Mouse (Mus musculus) lung, postnatal 4 days (tissue): ENCODE results near the gene Plcb4.

Source experiments
- DNase-seq, 2 experiments: peaks; one replicate each; pipeline ENCODE4 v3.0.0; 2021

Gene Plcb4

GRCm38 (mm10) chr2:135761226-135761802 is 102.5 kb downstream of the Plcb4 start:
- no peak for DNase-seq

- no peak for DNase-seq
Measured at GRCm38 (mm10) chr2:135764706-135765105, 105.9 kb downstream of the Plcb4 start.

DNA sequence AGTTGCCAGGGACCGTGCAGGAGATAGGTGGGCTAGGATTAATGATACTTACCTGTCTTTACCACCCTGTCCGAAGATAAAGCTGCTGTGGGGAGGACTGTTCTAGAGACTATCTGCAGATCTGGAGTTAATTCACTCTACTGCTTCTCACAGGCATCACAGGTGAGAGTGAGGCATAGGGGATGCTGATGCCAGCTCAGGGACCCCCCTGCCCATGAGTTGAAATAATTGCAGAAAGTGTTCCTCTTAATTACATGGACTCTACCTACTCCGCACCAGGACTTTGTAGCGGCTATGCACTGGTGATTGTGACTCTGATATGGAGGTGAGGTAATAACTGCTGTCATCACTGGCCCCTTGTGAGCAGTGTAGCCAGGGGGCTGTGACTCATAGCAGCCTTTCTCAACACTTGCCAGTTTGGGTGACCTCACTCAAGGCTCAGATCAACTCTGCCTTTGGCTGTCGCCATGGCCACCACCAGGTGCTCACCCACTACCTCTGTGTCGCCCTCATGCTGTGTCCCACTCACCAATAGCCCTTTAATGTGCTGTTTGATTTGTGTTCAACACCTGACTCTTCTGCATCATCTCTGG is 107.8 kb downstream of the Plcb4 start:
- DNase-seq: no peak

DNA sequence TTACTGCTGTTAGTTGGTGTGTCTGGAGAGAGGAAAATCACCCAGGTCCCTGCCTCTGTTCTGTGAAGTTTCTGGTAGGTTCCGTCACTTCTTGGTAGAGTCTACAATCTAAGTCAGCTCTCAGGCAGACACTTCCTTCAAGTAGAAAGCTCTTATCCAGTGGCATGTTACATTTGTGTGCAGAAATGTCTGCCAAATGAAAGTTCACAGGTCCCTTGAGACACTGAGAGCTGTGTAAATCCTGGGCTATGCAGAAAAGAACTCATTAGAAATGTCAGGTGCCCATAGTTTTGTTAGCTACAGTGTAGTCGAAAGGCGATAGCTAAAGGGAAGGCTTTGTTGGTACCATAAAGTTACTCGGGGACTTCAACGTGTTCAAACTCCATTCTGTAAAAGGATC is 108.7 kb downstream of the Plcb4 start:
- no peak for DNase-seq

- no peak for DNase-seq
Measured at GRCm38 (mm10) chr2:135769701-135770100, 110.9 kb downstream of the Plcb4 start.

GRCm38 (mm10) chr2:135770226-135770625 is 111.4 kb downstream of the Plcb4 start:
- no peak for DNase-seq

- DNase-seq: no peak
Measured at GRCm38 (mm10) chr2:135773194-135773972, 114.6 kb downstream of the Plcb4 start.

DNA sequence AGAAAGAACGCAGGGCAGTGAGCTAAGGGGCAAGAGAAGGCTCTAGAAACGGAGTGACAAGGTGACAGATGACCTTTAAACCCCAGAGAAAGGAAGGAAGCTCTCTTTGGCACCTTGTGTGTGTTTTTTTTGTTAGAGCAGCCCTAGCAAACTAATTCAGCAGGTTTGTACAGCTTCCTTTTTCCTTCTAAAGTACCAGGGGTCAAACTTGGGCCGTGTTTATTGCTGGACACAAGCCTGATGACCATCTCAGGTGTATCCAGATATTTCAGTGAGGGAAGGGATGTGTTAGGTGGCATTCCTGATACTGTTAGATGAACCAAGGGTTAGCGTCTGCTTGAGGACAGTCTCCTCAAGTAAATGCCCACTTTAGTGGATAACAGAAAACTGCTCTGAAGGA is 116.2 kb downstream of the Plcb4 start:
- DNase-seq: no peak

- DNase-seq: no peak
Measured at GRCm38 (mm10) chr2:135776131-135776775, 117.4 kb downstream of the Plcb4 start.

- DNase-seq: no peak
Measured at GRCm38 (mm10) chr2:135781391-135781790, 122.6 kb downstream of the Plcb4 start.

DNA sequence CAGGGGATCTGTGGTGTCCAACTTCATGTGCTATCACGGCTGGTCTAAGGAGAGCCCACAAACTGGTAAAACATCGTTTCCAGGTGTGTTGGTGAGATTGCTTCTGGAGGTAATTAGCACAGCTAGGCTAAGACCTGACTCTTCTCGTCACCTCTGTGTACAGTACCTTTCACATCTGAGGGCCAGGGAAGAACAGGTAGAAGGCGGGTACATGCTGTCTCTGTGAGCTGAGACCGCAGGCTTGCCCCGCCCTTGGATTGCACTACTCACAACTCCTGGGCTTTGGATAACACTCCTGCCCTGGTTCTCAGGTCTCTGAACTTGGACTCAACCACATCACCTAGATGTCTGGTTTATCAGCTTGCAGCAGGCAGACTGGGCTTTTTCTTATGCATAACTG is 128.6 kb downstream of the Plcb4 start:
- no peak for DNase-seq

DNA sequence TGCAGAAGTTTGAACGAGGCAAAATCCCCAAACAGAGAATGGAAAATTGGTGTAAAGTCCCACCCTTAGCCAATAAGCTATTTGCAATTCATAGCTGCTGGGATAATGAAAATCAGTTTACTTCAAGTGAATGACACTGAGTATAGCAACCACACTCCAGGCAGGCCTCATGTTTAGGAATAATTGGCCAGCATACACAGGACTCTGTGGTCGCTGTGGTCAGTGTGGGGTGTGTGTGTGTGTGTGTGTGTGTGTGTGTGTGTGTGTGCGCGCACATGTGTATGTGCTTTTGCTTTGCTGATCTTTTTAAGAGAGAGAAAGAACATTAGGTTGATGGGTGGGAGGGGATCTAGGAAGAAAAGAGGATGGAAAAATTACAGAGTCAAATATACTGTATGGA is 134.1 kb downstream of the Plcb4 start:
- DNase-seq: no peak

DNA sequence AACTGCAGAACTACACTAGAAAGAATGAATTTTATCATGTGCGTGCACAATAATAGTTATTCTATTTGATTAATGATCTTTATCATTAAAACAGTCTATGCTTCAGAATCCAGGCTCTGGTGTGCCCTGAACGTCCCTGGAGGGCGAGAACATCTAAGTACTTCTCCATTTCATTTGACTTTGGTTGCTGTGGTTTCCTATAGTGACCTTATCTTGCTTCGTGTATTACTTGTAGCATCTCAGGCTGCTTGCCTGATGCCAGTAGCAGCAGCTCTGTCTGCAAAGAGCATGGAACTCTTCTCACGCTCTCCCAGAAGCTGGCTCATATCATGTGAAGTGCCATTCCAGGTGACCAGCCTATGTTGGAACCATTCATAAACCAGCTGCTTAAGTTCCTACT is 137.9 kb downstream of the Plcb4 start:
- no peak for DNase-seq

DNA sequence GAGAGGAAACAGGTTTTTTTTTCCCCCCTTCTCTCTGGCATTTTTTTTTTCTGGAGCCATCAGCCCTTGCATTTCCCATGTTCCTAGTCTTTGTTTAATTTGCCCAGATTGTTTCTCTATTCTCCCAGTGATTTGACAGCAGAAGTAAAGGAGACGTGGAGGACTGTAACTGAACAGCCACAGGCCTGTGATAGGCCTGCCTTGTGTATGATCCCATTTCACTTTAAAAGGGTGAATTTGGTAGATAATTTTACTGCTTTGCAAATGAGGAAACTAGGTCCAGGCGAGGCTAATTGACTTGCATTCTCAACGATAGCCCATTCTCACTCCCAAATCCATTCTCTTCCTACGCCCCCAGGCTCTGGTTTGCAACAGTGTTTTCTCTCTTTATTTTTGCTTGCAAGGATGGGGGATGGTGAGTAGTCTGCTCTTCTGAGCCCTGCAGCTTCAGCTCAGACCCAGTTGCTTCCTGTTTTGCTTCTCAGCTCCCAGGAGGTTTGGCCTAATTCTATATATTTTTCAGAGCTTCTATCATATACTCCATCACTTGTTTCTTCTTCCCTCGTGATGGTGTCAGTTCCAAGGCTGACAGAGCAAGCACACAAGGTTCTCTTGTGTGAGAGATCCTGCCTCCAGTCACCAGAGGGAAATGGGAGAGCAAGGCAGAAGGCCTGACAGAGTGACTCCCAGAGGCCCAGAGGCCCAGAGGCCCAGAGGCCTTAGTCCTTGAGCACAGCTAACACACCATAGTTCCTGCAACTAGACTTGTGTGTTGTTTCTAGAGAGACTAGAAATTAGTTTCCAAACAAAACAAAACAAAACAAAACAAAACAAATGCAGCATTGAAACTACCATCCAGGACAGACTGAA is 139.1 kb downstream of the Plcb4 start:
- DNase-seq: no peak

- DNase-seq: no peak
Measured at GRCm38 (mm10) chr2:135799149-135799770, 140.4 kb downstream of the Plcb4 start.

DNA sequence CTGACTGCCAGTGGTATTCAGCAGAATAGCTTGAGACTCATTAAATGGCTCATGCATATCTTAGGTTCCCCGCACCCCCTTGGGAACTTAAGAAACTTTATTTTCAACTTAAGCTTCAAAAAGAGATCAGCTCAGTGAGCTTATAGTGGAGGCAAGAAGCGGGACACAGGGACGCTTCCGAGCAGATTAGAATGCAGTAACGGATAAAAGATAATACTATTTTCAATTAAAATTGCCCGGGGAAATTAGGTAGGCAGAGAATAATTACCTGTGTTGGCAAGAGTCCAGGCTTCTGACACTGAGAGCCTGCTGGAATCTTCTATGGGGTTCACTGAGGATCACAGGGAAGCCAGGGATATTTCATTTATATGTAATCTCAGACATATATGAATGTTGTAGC is 141.6 kb downstream of the Plcb4 start:
- no peak for DNase-seq

DNA sequence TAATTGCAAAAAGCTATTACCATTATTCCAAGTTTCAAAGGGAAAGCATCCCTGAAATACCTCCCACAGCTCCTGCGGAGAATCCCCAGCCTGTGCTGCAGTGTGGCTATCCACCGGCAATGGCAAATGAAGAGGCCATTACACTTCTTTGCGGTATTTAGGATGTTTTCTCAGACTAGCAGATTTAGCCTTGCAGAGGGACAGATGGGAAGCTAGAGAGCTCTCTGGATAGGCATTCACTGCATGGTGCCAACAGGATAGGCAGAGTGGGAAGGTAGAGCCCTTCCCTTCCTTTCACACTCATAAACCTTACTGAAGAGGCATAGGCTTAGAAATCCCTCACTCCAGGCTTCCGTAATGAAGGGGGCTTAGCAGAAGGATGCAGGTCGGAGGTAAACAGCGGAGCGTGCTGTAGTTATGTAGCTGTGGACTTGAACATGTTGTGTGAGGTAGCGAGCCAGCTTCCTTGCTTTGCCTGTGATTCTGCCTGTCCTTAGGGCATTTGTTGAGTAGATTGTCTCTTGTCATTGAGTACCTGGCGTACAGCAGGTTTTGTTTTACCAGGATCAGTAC is 144.2 kb downstream of the Plcb4 start:
- no peak for DNase-seq

- no peak for DNase-seq
Measured at GRCm38 (mm10) chr2:135805748-135806685, 147.2 kb downstream of the Plcb4 start.

- no peak for DNase-seq
Measured at GRCm38 (mm10) chr2:135808342-135808741, 149.5 kb downstream of the Plcb4 start.

- DNase-seq: peak in 1 of 2 experiments; percentile 38
Measured at GRCm38 (mm10) chr2:135810841-135811240, 152.0 kb downstream of the Plcb4 start.
